Mouse (Mus musculus): ENCODE data around the gene Tlx2.

The Tlx2 gene

DNA sequence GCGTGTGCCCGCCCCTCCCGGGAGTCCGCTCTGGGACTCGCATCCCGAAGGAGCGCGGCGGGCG, at the start of gene Tlx2:
TSS of gene Tlx2 (minus strand) at position 47 of the 64 bp plus-strand sequence.
- no peak for DNase-seq

- DNase-seq: no peak
Observed at GRCm38 (mm10) chr6:83119734-83120051, 49.6 kb upstream of the Tlx2 start.

DNA sequence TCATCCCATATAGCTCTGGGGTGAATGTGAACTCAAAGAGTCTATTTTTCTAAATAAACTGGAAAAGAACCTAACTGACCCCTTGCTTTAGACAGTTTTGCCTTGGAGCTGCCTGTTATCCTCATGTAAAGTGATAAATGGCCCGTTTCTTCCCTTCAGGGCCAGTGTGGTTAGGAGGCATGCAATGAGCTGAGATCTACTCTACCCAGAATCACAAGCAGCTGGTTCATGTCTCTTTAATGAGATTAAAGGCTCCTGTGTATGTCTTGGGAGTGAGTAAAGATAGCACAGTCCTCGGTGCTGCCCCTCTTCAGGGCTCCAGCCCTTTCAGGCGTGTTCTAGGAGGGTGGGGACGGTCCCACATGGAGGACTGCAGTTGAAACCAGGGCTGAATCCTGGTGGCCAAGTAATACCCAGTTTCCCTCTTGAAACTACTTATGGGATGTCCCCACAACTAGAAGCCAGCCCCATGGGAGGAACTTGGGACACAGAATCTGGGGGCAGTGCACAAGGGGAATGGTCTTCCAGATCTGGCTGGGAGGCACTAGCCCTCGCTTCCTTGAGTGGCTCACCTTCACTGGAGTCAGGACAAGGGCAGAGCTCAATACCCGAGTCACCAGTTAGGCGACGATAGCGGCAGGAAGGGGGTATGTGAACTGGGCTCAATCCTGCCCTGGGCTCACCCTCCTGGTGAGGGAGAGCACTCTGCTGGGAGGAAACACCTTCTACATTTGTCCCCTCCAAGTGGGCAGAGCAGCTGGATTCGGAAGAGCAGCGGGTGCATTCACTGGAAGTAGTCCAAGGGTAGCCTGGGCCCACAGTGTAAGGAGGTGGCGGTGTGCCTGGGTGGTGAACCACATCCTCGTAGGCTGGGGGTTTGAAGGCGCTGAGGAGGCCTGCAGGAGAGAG, 49.0 kb upstream of the Tlx2 start:
- no peak for DNase-seq

GRCm38 (mm10) chr6:83118369-83118768, 48.3 kb upstream of the Tlx2 start:
- DNase-seq: no peak

DNA sequence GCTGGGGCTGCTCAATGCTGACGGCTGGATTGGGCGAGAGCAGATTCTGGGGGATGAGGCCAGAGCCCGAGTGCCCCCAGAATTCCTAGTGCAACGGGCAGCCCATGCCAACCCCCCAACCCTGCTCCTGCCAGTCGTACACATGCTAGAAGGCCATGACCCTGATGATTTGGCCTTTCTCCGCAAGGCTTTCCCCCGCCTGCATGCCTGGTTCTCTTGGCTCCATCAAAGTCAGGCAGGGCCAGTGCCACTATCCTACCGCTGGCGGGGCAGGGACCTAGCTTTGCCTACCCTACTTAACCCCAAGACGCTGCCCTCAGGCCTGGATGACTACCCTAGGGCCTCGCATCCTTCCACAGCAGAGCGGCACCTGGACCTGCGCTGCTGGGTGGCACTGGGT, 47.5 kb upstream of the Tlx2 start:
- DNase-seq: no peak

DNA sequence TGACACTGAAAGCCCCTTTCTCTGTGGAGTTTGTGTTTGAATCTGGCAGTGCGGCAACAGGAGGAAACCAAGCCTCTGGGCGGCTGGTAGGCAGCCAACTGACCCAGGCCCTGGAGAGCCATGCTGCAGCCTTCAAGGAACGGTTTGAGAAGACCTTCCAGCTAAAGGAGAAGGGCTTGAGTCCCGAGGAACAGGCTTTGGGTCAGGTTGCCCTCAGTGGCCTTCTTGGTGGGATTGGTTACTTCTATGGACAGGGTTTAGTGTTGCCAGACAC, 47.0 kb upstream of the Tlx2 start:
- no peak for DNase-seq

GRCm38 (mm10) chr6:83116373-83117164, 46.5 kb upstream of the Tlx2 start:
- DNase-seq: no peak

GRCm38 (mm10) chr6:83115682-83116372, 45.7 kb upstream of the Tlx2 start:
- DNase-seq: no peak

DNA sequence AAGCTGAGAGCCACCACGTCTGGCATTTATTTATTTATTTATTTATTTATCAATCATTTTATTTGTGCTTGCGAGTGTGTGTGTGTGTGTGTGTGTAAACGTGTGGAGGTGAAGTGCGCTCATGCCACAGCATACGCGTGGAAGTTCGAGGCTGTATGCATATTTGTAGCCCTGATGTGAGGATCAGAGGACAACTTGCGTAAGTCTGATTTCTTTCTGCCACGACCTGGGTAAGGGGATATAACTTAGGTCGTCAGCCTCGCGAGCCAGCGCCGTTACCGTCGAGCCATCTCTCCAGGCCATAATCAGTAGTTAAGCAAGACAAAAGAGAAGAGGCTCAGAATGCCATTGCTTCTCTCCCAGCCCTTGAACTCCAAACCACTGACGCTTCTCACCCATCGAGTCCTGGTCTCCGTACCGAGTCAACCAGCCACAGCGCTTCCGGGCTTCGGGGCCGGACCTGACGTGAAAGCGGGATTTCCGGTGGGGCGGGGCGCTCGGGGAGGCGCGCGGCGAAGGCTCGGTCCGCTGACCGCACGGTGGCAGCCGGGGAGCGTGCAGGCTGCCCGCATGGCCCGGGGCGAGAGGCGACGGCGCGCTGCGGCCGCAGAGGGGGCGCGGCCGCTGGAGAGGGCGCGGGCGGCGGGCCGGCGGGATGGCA, 45.0 kb upstream of the Tlx2 start, which contains the start of gene Mogs:
TSS of gene Mogs (plus strand) at position 486 of the 661 bp plus-strand sequence.
- DNase-seq: peak; percentile 93

DNA sequence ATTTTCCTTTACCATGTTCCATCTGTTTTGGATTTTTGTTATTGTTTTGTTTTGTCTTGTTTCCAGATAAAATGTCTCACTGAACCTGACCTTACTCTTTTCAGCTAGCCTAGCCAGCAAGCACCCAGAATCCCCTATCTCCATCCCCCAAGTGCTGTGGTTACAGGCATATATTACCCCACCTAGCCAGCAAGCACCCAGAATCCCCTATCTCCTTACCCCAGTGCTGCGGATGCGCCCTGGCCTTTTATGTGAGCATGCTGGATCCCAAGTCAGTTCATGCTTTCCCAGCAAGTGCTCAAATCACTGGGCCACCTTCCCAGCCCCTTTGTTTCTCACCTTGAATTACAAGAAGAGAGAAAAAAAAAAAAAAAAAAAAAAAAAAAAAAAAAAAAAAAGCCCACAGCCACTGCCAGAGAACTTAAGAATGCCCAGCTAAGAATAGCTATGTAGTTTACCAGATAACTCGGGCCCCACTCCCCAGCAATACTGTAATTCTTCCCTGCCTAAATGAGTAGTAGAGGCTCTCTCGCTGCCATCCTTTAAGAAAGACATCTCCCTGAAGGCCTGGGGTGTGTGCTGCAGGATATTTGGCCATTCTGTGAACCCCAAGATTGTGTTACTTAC, 41.5 kb upstream of the Tlx2 start:
- no peak for DNase-seq

- peak; percentile 72 for DNase-seq
Observed at GRCm38 (mm10) chr6:83108762-83109668, 38.9 kb upstream of the Tlx2 start, which contains the start of gene Mrpl53. Gene Mrpl53 (plus strand): TSS chr6:83109040.

- peak; percentile 85 for DNase-seq
Observed at GRCm38 (mm10) chr6:83107566-83108400, 37.7 kb upstream of the Tlx2 start.

DNA sequence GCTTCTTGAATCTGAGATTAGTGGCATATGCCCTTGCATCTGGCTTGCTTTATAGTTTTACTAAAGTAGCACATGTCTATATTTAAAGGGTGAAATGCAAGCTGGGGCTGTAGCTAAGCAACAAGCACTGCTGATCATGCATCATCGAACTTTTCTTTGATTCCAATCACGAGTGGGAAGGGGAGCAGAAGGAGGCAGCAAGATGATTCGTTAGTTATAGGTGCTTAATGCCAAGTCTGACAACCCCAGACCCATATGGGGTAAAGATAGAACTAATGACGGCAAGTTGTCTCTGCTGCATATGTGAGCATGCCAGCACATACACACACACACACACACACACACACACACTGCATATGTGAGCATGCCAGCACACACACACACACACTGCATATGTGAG, 34.1 kb upstream of the Tlx2 start:
- no peak for DNase-seq

- DNase-seq: no peak
Observed at GRCm38 (mm10) chr6:83103130-83103650, 33.1 kb upstream of the Tlx2 start.

- DNase-seq: peak; percentile 81
Observed at GRCm38 (mm10) chr6:83101688-83102556, 31.8 kb upstream of the Tlx2 start.

- peak; percentile 93 for DNase-seq
Observed at GRCm38 (mm10) chr6:83101316-83101687, 31.2 kb upstream of the Tlx2 start, which contains the start of the genes Ccdc142 and Gm42688. Gene Ccdc142 (plus strand): TSS chr6:83101601. Gene Gm42688 (plus strand): TSS chr6:83101617.

- no peak for DNase-seq
Observed at GRCm38 (mm10) chr6:83098411-83098810, 28.3 kb upstream of the Tlx2 start.

DNA sequence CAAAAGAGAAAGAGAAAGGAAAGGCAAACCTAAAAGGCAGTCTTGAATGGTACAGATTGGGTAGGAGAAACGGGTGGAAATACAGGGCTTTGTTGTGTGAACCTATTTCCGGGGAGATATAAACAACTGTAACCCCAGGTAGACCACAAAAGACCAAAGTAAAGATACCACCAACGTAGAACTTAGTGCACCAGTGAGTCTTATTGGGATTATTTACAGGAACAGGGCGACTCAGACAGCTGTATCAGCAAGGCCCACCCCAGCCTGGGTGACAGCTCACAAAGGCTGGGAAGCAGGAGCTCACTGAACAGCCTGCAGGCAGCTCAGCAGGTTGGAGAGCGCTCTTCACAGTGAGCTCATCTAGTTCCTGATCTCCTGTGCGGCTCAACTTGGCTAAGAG, 25.9 kb upstream of the Tlx2 start:
- DNase-seq: peak; percentile 54

- DNase-seq: no peak
Observed at GRCm38 (mm10) chr6:83092416-83093127, 22.5 kb upstream of the Tlx2 start.
